Mouse (Mus musculus): ENCODE results near the gene Clic1. TPM values are rescaled to one million over a fixed set of nuclear protein-coding genes. Genes with fewer than 3 reads are reported as not detected.

Gene Clic1
- polyA plus RNA-seq, 1 experiment from 2014 or later, result 141 TPM

Other genes with a start within 250 kb of the Clic1 start
- gene Cyp21a1, start 245.4 kb upstream of the Clic1 start, polyA plus RNA-seq (2015; fragmentation: Nextera tagmentation; extraction: Ambion mirVana), result not detected in 2 replicates
- gene Stk19, start 213.0 kb upstream of the Clic1 start, polyA plus RNA-seq (2015; fragmentation: Nextera tagmentation; extraction: Ambion mirVana), result 19.9 and 20.2 TPM in 2 replicates
- gene Dxo, start 212.9 kb upstream of the Clic1 start, polyA plus RNA-seq (2015; fragmentation: Nextera tagmentation; extraction: Ambion mirVana), result 28.6 and 30.9 TPM in 2 replicates
- gene Skiv2l, start 199.8 kb upstream of the Clic1 start, polyA plus RNA-seq (2015; fragmentation: Nextera tagmentation; extraction: Ambion mirVana), result 24.0 and 26.1 TPM in 2 replicates
- gene Nelfe, start 199.6 kb upstream of the Clic1 start, polyA plus RNA-seq (2015; fragmentation: Nextera tagmentation; extraction: Ambion mirVana), result 60.1 and 65.1 TPM in 2 replicates
- 118 and 133 TPM in 2 replicates for gene Cfb, start 187.4 kb upstream of the Clic1 start, polyA plus RNA-seq (2015; fragmentation: Nextera tagmentation; extraction: Ambion mirVana)
- 0.54 and 0.80 TPM in 2 replicates for gene Zbtb12, start 170.5 kb upstream of the Clic1 start, polyA plus RNA-seq (2015; fragmentation: Nextera tagmentation; extraction: Ambion mirVana)
- 0.17 TPM in 1 of 2 replicates, not detected in the other for gene Gm20547, start 167.9 kb upstream of the Clic1 start, polyA plus RNA-seq (2015; fragmentation: Nextera tagmentation; extraction: Ambion mirVana)
- 11.1 and 11.7 TPM in 2 replicates for gene C2, start 151.7 kb upstream of the Clic1 start, polyA plus RNA-seq (2015; fragmentation: Nextera tagmentation; extraction: Ambion mirVana)
- 16.8 and 17.7 TPM in 2 replicates for gene Ehmt2, start 151.5 kb upstream of the Clic1 start, polyA plus RNA-seq (2015; fragmentation: Nextera tagmentation; extraction: Ambion mirVana)
- 1.5 TPM in 2 replicates for gene Slc44a4, start 135.5 kb upstream of the Clic1 start, polyA plus RNA-seq (2015; fragmentation: Nextera tagmentation; extraction: Ambion mirVana)
- gene Neu1, start 118.7 kb upstream of the Clic1 start, polyA plus RNA-seq (2015; fragmentation: Nextera tagmentation; extraction: Ambion mirVana), result 14.2 and 15.2 TPM in 2 replicates
- 0.07 and 0.15 TPM in 2 replicates for gene Hspa1b, start 90.7 kb upstream of the Clic1 start, polyA plus RNA-seq (2015; fragmentation: Nextera tagmentation; extraction: Ambion mirVana)
- gene Gm20481, start 80.1 kb upstream of the Clic1 start, polyA plus RNA-seq (2015; fragmentation: Nextera tagmentation; extraction: Ambion mirVana), result not detected in 2 replicates
- 2.1 and 2.3 TPM in 2 replicates for gene Hspa1a, start 77.8 kb upstream of the Clic1 start, polyA plus RNA-seq (2015; fragmentation: Nextera tagmentation; extraction: Ambion mirVana)
- 0.10 and 0.34 TPM in 2 replicates for gene Hspa1l, start 77.3 kb upstream of the Clic1 start, polyA plus RNA-seq (2015; fragmentation: Nextera tagmentation; extraction: Ambion mirVana)
- 163 and 178 TPM in 2 replicates for gene Lsm2, start 68.1 kb upstream of the Clic1 start, polyA plus RNA-seq (2015; fragmentation: Nextera tagmentation; extraction: Ambion mirVana)
- 110 and 112 TPM in 2 replicates for gene Vars, start 49.0 kb upstream of the Clic1 start, polyA plus RNA-seq (2015; fragmentation: Nextera tagmentation; extraction: Ambion mirVana)
- 0.08 TPM in 2 replicates for gene Vwa7, start 33.4 kb upstream of the Clic1 start, polyA plus RNA-seq (2015; fragmentation: Nextera tagmentation; extraction: Ambion mirVana)
- 2.5 and 2.8 TPM in 2 replicates for gene Sapcd1, start 21.9 kb upstream of the Clic1 start, polyA plus RNA-seq (2015; fragmentation: Nextera tagmentation; extraction: Ambion mirVana)
- gene Msh5, start 3.2 kb upstream of the Clic1 start, polyA plus RNA-seq (2015; fragmentation: Nextera tagmentation; extraction: Ambion mirVana), result 3.2 and 3.4 TPM in 2 replicates
- 28.9 and 30.6 TPM in 2 replicates for gene Ddah2, start 9.1 kb downstream of the Clic1 start, polyA plus RNA-seq (2015; fragmentation: Nextera tagmentation; extraction: Ambion mirVana)
- gene Ly6g6c, start 15.4 kb downstream of the Clic1 start, polyA plus RNA-seq (2015; fragmentation: Nextera tagmentation; extraction: Ambion mirVana), result 0.25 and 0.31 TPM in 2 replicates
- gene Mpig6b, start 16.2 kb downstream of the Clic1 start, polyA plus RNA-seq (2015; fragmentation: Nextera tagmentation; extraction: Ambion mirVana), result 4.1 and 5.2 TPM in 2 replicates
- 0.13 and 0.23 TPM in 2 replicates for gene Ly6g6e, start 26.9 kb downstream of the Clic1 start, polyA plus RNA-seq (2015; fragmentation: Nextera tagmentation; extraction: Ambion mirVana)
- gene Ly6g6d, start 28.1 kb downstream of the Clic1 start, polyA plus RNA-seq (2015; fragmentation: Nextera tagmentation; extraction: Ambion mirVana), result 0.35 and 0.47 TPM in 2 replicates
- gene Ly6g6f, start 35.6 kb downstream of the Clic1 start, polyA plus RNA-seq (2015; fragmentation: Nextera tagmentation; extraction: Ambion mirVana), result 7.2 and 7.3 TPM in 2 replicates
- 51.0 and 54.9 TPM in 2 replicates for gene Abhd16a, start 39.3 kb downstream of the Clic1 start, polyA plus RNA-seq (2015; fragmentation: Nextera tagmentation; extraction: Ambion mirVana)
- gene Ly6g5c, start 58.3 kb downstream of the Clic1 start, polyA plus RNA-seq (2015; fragmentation: Nextera tagmentation; extraction: Ambion mirVana), result not detected in 2 replicates
- 0.21 and 0.28 TPM in 2 replicates for gene Ly6g5b, start 65.5 kb downstream of the Clic1 start, polyA plus RNA-seq (2015; fragmentation: Nextera tagmentation; extraction: Ambion mirVana)
- gene Gpank1, start 71.5 kb downstream of the Clic1 start, polyA plus RNA-seq (2015; fragmentation: Nextera tagmentation; extraction: Ambion mirVana), result 14.1 and 14.8 TPM in 2 replicates
- 176 and 182 TPM in 2 replicates for gene Csnk2b, start 72.1 kb downstream of the Clic1 start, polyA plus RNA-seq (2015; fragmentation: Nextera tagmentation; extraction: Ambion mirVana)
- 3.1 and 3.6 TPM in 2 replicates for gene D17H6S53E, start 76.4 kb downstream of the Clic1 start, polyA plus RNA-seq (2015; fragmentation: Nextera tagmentation; extraction: Ambion mirVana)
- gene Apom, start 82.1 kb downstream of the Clic1 start, polyA plus RNA-seq (2015; fragmentation: Nextera tagmentation; extraction: Ambion mirVana), result 553 and 573 TPM in 2 replicates
- gene Bag6, start 85.2 kb downstream of the Clic1 start, polyA plus RNA-seq (2015; fragmentation: Nextera tagmentation; extraction: Ambion mirVana), result 22.4 and 27.4 TPM in 2 replicates
- gene Prrc2a, start 114.9 kb downstream of the Clic1 start, polyA plus RNA-seq (2015; fragmentation: Nextera tagmentation; extraction: Ambion mirVana), result 45.1 and 51.5 TPM in 2 replicates
- gene Aif1, start 126.1 kb downstream of the Clic1 start, polyA plus RNA-seq (2015; fragmentation: Nextera tagmentation; extraction: Ambion mirVana), result 17.4 and 18.5 TPM in 2 replicates
- gene Lst1, start 138.5 kb downstream of the Clic1 start, polyA plus RNA-seq (2015; fragmentation: Nextera tagmentation; extraction: Ambion mirVana), result 21.6 and 29.0 TPM in 2 replicates
- 0.53 and 0.80 TPM in 2 replicates for gene Ltb, start 144.5 kb downstream of the Clic1 start, polyA plus RNA-seq (2015; fragmentation: Nextera tagmentation; extraction: Ambion mirVana)
- gene Tnf, start 152.0 kb downstream of the Clic1 start, polyA plus RNA-seq (2015; fragmentation: Nextera tagmentation; extraction: Ambion mirVana), result 0.25 and 0.35 TPM in 2 replicates
- gene Lta, start 155.4 kb downstream of the Clic1 start, polyA plus RNA-seq (2015; fragmentation: Nextera tagmentation; extraction: Ambion mirVana), result 0.07 and 0.10 TPM in 2 replicates
- 0.36 TPM in 1 of 2 replicates, not detected in the other for gene Gm16181, start 170.9 kb downstream of the Clic1 start, polyA plus RNA-seq (2015; fragmentation: Nextera tagmentation; extraction: Ambion mirVana)
- gene Atp6v1g2, start 183.7 kb downstream of the Clic1 start, polyA plus RNA-seq (2015; fragmentation: Nextera tagmentation; extraction: Ambion mirVana), result 0.76 and 1.3 TPM in 2 replicates
- gene Nfkbil1, start 185.8 kb downstream of the Clic1 start, polyA plus RNA-seq (2015; fragmentation: Nextera tagmentation; extraction: Ambion mirVana), result 3.9 and 4.4 TPM in 2 replicates
- gene Ddx39b, start 191.8 kb downstream of the Clic1 start, polyA plus RNA-seq (2015; fragmentation: Nextera tagmentation; extraction: Ambion mirVana), result 208 and 220 TPM in 2 replicates
- 74.5 and 77.7 TPM in 2 replicates for gene H2-D1, start 212.8 kb downstream of the Clic1 start, polyA plus RNA-seq (2015; fragmentation: Nextera tagmentation; extraction: Ambion mirVana)